Mouse (Mus musculus) right cerebral cortex, postnatal 4 days (tissue): ENCODE data around the gene Daw1.

ENCODE experiments used
- DNase-seq: peaks from one replicate; pipeline ENCODE4 v3.0.0-alpha.2; 2022

Daw1 gene

GRCm38 (mm10) chr1:83209981-83210380 lies 50.4 kb downstream of the Daw1 start:
- DNase-seq = no peak

DNA sequence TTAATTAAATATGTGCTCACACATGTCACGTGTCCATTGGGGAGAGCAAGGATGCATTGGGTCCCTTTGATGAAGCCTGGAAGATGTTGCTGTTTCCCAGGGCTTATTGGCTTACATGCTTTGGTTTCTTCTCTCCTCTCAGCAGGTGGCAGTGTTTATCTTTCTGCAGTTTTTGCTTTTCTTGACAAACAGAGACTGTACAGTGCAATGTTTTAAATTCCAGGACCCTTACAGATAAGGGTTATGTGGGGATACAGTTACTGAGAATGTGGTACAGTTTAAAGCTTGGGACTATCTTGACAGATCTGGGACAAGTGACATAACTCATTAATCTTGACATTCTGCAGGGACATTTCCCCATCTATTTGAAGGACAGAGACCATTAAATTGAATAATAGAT lies 58.7 kb downstream of the Daw1 start:
- no peak for DNase-seq

DNA sequence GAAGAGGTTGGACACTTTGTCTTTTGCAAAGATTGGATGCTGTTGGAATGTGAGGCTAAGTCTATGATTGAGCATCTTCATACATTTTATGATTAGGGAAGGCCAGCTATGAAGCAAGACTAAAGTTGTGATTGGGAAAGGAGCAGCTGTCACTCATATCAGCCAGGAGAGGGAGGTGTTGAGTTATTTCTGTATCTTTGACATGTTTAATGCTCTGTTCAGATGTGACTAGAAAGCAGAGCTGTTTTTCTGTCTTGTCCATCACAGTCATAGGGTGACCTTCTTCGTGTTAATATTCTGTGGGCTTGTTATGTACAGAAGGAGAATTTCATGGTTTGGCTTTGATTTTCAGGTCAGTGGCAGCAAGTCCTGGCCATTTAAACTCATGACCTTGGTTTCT lies 63.5 kb downstream of the Daw1 start:
- DNase-seq = no peak

GRCm38 (mm10) chr1:83224423-83224960 lies 64.9 kb downstream of the Daw1 start:
- no peak for DNase-seq

GRCm38 (mm10) chr1:83227946-83228345 lies 68.4 kb downstream of the Daw1 start:
- DNase-seq = no peak

DNA sequence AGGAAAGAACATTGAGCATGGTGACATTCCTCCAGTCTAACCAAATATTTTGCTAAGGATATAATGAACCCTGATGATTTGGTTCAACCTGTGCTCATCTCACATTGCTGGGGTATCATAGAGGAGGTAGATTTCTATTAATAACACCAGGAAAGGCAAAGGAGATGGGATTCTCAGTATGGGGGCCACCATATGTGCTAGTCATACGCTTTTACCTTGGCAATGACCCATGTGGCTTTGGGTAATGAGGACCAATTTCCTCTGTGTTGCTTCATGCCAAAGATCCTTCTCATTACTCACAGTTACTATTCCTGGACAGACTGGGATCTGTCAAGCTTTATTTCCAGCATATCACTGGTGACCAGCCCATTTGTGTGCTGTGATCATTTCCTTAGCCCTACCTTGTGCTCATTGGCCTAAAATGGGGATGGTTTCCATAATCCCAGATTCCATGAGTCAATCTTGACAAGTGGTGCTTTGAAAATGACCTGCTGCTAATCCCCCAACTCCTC lies 88.7 kb downstream of the Daw1 start:
- DNase-seq = no peak

- DNase-seq = no peak
These were observed 92.2 kb downstream of the Daw1 start for GRCm38 (mm10) chr1:83251746-83252145.
